Mouse (Mus musculus): Measurements from ENCODE around the gene Olfr458.

DNA sequence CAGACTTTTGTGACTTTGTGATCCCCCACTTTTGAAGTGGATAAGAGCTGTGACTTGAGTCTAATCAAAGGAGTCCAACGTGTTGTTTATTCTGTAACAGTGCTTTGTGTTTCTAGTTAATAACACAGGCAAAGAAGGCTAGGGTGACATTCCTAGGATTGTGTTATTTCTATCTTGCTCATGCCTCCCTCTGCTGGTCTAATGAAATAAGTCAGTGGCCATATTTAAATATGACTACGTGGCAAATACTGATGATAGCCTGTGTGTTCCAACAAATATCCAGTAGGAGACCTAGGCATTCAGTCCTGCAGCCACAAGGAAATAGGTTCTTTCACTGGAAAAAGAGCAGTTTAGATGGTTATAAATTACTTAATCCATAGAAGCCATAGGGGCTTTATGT is 31.4 kb downstream of the Olfr458 start:
- TF ChIP-seq CTCF (IDR thresholded peaks at IDR 0.05; ENCODE audit: insufficient read depth, low read depth, low read length) (no peak), POLR2A (IDR thresholded peaks at IDR 0.05; ENCODE audit: insufficient read depth, low read depth, low read length) (no peak)

Measured in olfactory bulb, adult 2 months (tissue).